Mouse (Mus musculus) lung, embryonic 14.5 days (tissue): Measurements from ENCODE around the gene Cluh. TPM values are rescaled to one million over a fixed set of nuclear protein-coding genes. Genes with fewer than 3 reads are reported as not detected.

Experiments used
- ATAC-seq: fragments of 200-750 bp; cut with Nextera tagmentation; 2 replicates; pipeline ENCODE4 v1.8.0; 2017; ENCODE audit warnings: mild to moderate bottlenecking, moderate TSS enrichment, moderate library complexity; ENCODE audit not compliant: insufficient read depth
- DNase-seq: peaks from one replicate; pipeline ENCODE4 v3.0.0-alpha.2; 2015
- H3K27ac ChIP-seq: fragments of 300-500 bp; sonication (generic); 2 replicates; pipeline ENCODE4 v1.5.1; 2014; ENCODE audit warnings: low read depth, mild to moderate bottlenecking, moderate library complexity
- H3K27me3 ChIP-seq: fragments of 300-500 bp; sonication (generic); 2 replicates; pipeline ENCODE4 v1.6.1; 2014; ENCODE audit warnings: low read length, control low read depth; ENCODE audit not compliant: insufficient read depth
- H3K36me3 ChIP-seq: fragments of 300-500 bp; sonication (generic); 2 replicates; pipeline ENCODE4 v1.6.1; 2014; ENCODE audit warnings: control low read depth; ENCODE audit not compliant: insufficient read depth
- H3K4me1 ChIP-seq: fragments of 300-500 bp; sonication (generic); 2 replicates; pipeline ENCODE4 v1.6.1; 2014; ENCODE audit warnings: antibody characterized with exemption, control low read depth; ENCODE audit not compliant: insufficient read depth
- H3K4me2 ChIP-seq: fragments of 300-500 bp; sonication (generic); 2 replicates; pipeline ENCODE4 v1.6.1; 2014; ENCODE audit warnings: mild to moderate bottlenecking
- H3K4me3 ChIP-seq: fragments of 300-500 bp; sonication (generic); 2 replicates; pipeline ENCODE4 v1.5.1; 2014; ENCODE audit warnings: low read depth, low read length
- H3K9ac ChIP-seq: fragments of 300-500 bp; sonication (generic); 2 replicates; pipeline ENCODE4 v1.6.1; 2014
- H3K9me3 ChIP-seq: fragments of 300-500 bp; sonication (generic); 2 replicates; pipeline ENCODE4 v1.6.1; 2016; ENCODE audit warnings: low read depth, low read length, control low read depth
- CTCF ChIP-seq: IDR thresholded peaks from 2 replicates; pipeline ENCODE4 v1.5.1; 2016; ENCODE audit warnings: antibody characterized with exemption, low read depth
- WGBS: fragments of 180-500 bp; shearing (Covaris S2); extraction: QIAGEN DNeasy Blood & Tissue Kit; methylation state at CpG from one replicate; pipeline ENCODE4 v1.1.7; 2014; 5-methylcytosine and 5-hydroxymethylcytosine counted together
- polyA plus RNA-seq: library from polyadenylated mRNA; unstranded; fragments of >200 nt; fragmentation: Nextera tagmentation; extraction: Ambion mirVana; gene quantifications from 2 replicates; pipeline ENCODE4 v1.2.1, GENCODE M21; 2014

The Cluh gene
- polyA plus RNA-seq, 1 experiment from 2014 or later = 23.8 TPM

DNA sequence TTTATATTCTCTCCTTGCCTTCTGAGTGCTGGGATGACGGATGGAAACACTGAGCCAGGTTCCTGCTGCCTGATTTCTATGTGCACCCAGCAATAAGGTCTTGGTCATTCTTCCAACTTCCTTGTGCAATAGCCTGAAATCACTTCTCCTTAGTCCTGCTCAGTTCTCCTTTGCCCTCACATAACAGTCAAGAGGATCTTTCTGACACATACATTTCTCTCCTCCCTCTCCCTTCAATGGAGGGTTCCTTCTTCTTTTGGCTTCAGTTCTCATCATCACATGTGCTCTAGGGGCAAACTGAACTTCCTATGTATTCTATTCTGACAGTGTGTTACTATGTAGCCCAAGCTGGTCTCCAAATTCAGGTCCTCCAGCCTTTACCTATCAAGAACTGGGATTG lies 1.3 kb upstream of the Cluh start:
- no peak for ATAC-seq
- WGBS = 79% methylated on average over 1 of the region's 1 CpGs
- no peak overlapping the region for H3K4me2 ChIP-seq
- H3K4me3 ChIP-seq = no peak overlapping the region
- no peaks in the 10 kb centered on the region for H3K36me3 ChIP-seq
- H3K27me3 ChIP-seq = no peaks in the 10 kb centered on the region
- no peak for DNase-seq
- no peak for TF ChIP-seq CTCF
- H3K9ac ChIP-seq = no peak overlapping the region
- no peak overlapping the region for H3K27ac ChIP-seq
- no peaks in the 10 kb centered on the region for H3K9me3 ChIP-seq
- H3K4me1 ChIP-seq = 0 out of 2 replicates have a peak, but pooled peaks cover 2% of the 10 kb centered on the region

DNA sequence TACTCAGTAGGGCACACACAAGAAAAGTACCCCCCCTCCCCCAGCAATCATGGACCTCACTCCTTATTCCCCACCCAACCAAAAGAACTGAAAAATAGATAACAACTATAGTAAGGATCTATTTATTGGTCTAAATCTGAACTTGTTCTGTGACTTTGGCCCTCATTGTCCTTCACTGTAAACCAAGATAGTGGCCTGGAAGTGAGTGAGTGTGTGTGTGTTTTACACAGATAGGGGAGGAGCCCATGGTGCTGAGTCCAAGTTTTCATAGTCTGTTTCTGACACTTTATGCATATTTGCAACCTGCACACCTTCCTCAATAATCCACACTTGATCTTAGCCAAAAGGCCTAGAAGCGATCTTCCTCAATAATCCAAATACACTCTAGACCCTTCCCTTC lies 619 bp upstream of the Cluh start:
- Histone ChIP-seq H3K4me1 (0 out of 2 replicates have a peak, but pooled peaks cover 2% of the 10 kb centered on the region), H3K27me3 (no peaks in the 10 kb centered on the region), H3K4me2 (peak overlapping the region; percentile 88), H3K4me3 (peak overlapping the region; percentile 93), H3K9me3 (no peaks in the 10 kb centered on the region), H3K27ac (peak overlapping the region; percentile 40), H3K9ac (peak overlapping the region; percentile 84), H3K36me3 (no peaks in the 10 kb centered on the region)
- DNase-seq = no peak
- TF ChIP-seq CTCF = no peak
- peak; percentile 19; the same call in 1 of the 2 replicates for ATAC-seq
- WGBS = 7% methylated on average over 1 of the region's 1 CpGs

DNA sequence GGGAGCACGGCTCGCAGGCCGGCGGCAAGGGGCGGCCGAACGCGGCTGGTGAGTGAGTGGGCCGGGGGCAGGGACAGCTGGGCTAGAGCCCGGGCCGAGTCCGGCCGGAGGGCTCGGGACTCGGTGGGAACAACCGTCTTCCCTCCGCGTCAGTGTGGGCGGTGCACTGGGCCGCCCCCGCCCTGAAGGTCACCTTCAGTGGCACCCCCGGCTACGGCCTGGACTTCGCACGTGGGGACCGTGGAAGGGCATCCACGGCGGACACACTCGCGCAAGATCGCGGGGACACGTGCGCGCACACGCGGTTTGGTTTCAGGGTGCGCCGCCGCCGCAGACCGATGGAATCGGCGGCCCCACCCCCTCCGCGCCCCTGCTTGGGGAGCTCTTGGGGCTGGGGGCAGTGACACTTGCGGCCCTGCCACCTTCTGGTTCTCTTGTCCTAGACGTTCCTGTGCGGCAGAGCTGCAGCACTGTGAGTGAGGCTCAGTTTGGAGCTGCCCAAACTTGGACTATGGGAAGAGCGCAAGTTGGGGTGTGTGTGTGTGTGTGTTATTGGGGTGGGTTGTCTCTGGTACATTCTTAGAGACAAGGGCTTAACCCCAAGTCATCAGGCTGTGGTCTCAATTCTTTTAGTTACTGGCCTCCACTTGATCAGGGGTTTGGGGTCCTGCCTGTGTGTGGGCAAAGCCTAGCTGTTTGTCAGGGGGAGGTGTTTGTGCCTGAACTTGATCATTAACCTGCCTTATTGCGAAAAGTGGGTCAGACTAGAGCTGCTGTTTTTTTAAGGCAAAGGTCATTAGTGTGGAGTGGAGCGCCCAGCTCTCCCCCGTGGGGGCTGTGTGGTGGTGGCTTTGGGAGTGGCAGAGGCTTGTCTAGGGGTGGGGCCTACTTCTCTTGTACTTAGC lies 604 bp downstream of the Cluh start:
- H3K27me3 ChIP-seq = no peaks in the 10 kb centered on the region
- no peaks in the 10 kb centered on the region for H3K9me3 ChIP-seq
- DNase-seq (peak; percentile 19), ATAC-seq (peak; percentile 59)
- H3K4me1 ChIP-seq = 0 out of 2 replicates have a peak, but pooled peaks cover 2% of the 10 kb centered on the region
- peak overlapping the region; percentile 88 for H3K4me2 ChIP-seq
- peak overlapping the region; percentile 93 for H3K4me3 ChIP-seq
- peak overlapping the region; percentile 84 for H3K9ac ChIP-seq
- H3K36me3 ChIP-seq = no peaks in the 10 kb centered on the region
- H3K27ac ChIP-seq = peak overlapping the region; percentile 40
- no peak for TF ChIP-seq CTCF
- under 1% methylated on average over 53 of the region's 53 CpGs for WGBS

DNA sequence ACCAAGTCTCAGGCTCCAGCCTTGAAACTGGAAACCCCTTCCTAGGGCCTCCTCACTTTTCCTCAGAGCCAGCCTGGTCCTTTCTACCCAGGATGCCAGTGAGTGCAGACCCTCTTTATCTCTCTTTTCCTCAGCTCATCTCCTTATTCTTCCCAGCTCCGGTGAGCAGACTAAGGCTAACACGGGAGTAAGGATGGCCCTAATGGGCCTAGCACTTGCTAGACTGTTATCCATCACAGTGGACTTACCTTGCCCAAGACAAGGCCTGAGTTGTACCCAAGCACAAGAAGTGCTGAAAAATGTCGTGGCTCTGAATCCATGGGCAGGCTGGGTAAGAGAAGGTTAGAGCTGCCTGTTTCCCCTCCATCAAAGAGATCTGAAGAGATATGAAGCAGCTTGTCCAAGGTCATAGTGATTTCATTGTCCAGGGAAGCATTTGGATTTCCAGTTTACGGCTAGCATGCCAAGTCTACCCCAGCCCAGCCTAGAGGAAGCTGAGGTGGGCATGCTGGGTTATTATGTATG lies 1.3 kb downstream of the Cluh start:
- no peak for DNase-seq
- H3K9ac ChIP-seq = peak overlapping the region; percentile 84
- WGBS = 43% methylated on average over 4 of the region's 4 CpGs

DNA sequence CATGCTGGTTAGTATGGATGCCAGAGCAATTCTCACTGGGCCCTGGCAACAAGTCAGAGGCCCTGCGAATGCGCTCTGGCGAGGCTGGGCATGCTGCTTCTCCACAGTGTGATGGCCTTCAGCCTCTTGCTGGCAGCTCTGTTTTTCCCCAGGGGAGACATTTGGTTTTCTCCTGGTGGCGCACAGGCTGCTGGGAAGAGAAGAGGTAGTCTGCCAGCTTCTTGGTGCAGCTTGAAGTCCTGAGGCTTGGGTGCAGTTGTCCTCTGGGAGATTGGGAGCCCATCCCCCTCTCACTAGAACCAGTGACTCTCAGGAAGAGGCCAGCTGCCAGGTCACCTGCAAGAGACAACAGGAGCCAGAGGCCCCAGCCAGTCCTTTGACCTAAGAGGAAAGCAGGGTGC lies 3.5 kb downstream of the Cluh start:
- no peak for ATAC-seq
- no peak overlapping the region for H3K4me2 ChIP-seq
- no peak overlapping the region for H3K27ac ChIP-seq
- WGBS = 86% methylated on average over 4 of the region's 4 CpGs
- no peaks in the 10 kb centered on the region for H3K9me3 ChIP-seq
- no peaks in the 10 kb centered on the region for H3K27me3 ChIP-seq
- 0 out of 2 replicates have a peak, but pooled peaks cover 2% of the 10 kb centered on the region for H3K4me1 ChIP-seq
- H3K9ac ChIP-seq = no peak overlapping the region
- H3K4me3 ChIP-seq = no peak overlapping the region
- DNase-seq = no peak
- no peak for TF ChIP-seq CTCF
- peaks cover 17% of the 10 kb centered on the region for H3K36me3 ChIP-seq

More for the DNA sequence above, 1.3 kb downstream of the Cluh start:
- no peaks in the 10 kb centered on the region for H3K27me3 ChIP-seq
- peak overlapping the region; percentile 88 for H3K4me2 ChIP-seq
- no peak for ATAC-seq
- no peaks in the 10 kb centered on the region for H3K36me3 ChIP-seq
- H3K27ac ChIP-seq = no peak overlapping the region
- peak overlapping the region; percentile 93 for H3K4me3 ChIP-seq
- 0 out of 2 replicates have a peak, but pooled peaks cover 2% of the 10 kb centered on the region for H3K4me1 ChIP-seq
- TF ChIP-seq CTCF = no peak
- H3K9me3 ChIP-seq = no peaks in the 10 kb centered on the region

DNA sequence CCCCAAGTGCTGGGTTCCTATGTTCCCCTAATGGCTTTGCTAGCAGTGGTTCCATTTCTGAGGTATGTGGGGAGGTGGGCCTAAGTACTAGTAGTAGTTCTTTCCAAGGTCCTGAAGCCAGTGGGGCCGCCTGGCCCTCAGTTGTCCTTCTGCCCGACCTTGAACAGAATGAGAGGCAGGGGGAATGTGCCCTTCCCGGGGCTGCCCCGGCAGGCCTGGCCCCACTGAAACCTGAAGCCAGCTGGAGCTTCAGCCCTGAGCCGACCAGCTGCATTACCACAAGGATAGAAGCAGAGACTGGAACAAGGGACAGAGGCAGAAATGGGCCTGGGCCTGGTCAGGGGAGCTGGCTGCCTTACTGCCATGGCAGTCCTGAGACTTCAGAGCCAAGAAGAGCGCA lies 4.1 kb downstream of the Cluh start:
- no peak for TF ChIP-seq CTCF
- WGBS = 50% methylated on average over 6 of the region's 6 CpGs

DNA sequence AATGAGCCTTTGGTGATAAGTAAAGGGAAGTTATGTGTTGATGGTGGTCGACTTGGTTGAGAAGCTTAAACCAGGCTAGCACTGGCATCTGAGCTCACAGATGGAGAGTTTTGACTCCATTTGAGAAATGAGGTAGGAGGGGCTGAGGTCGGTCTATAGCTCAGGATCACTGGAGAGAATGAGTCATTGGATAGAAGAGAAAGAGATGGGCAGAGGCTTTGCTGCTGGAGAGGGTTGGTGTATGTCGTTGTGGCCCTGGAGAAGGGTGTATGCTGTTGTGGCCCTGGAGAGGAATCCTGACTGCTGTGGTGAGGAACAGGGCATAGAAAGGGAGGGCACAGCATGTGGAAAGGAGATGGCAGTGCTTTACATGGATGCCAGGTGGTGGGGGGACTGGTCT lies 6.6 kb downstream of the Cluh start:
- H3K4me2 ChIP-seq = no peak overlapping the region
- 77% methylated on average over 3 of the region's 3 CpGs for WGBS
- no peaks in the 10 kb centered on the region for H3K9me3 ChIP-seq
- H3K27ac ChIP-seq = no peak overlapping the region
- no peaks in the 10 kb centered on the region for H3K27me3 ChIP-seq
- no peak for TF ChIP-seq CTCF
- no peak for DNase-seq
- no peak for ATAC-seq
- no peaks in the 10 kb centered on the region for H3K4me1 ChIP-seq
- no peak overlapping the region for H3K4me3 ChIP-seq
- peaks cover 48% of the 10 kb centered on the region for H3K36me3 ChIP-seq
- H3K9ac ChIP-seq = no peak overlapping the region

More for the DNA sequence above, 4.1 kb downstream of the Cluh start:
- Histone ChIP-seq H3K4me2 (no peak overlapping the region), H3K4me3 (no peak overlapping the region), H3K36me3 (peaks cover 23% of the 10 kb centered on the region), H3K27me3 (no peaks in the 10 kb centered on the region), H3K9me3 (no peaks in the 10 kb centered on the region), H3K27ac (no peak overlapping the region), H3K9ac (no peak overlapping the region), H3K4me1 (0 out of 2 replicates have a peak, but pooled peaks cover 2% of the 10 kb centered on the region)
- no peak for DNase-seq
- ATAC-seq = no peak
